Mouse (Mus musculus) olfactory bulb, adult 2 months (tissue): ENCODE data around the gene Apobec3.

Source experiments
- CTCF ChIP-seq: fragments of 200-500 bp; IDR thresholded peaks from 2 replicates; pipeline ENCODE4 v1.5.1; 2012; ENCODE audit warnings: low read depth, mild to moderate bottlenecking, low read length, moderate library complexity; ENCODE audit not compliant: insufficient read depth
- POLR2A ChIP-seq: fragments of 200-500 bp; IDR thresholded peaks from 2 replicates; pipeline ENCODE4 v1.6.1; 2012; ENCODE audit warnings: mild to moderate bottlenecking, low read depth, low read length, moderate library complexity; ENCODE audit not compliant: insufficient read depth

- TF ChIP-seq CTCF (no peak), POLR2A (no peak)
These were observed 51.1 kb downstream of the Apobec3 start for GRCm38 (mm10) chr15:79942541-79942940.
